Mouse (Mus musculus) kidney, embryonic 16.5 days (tissue): ENCODE measurements around the gene Zfp972. TPM values are rescaled to one million over a fixed set of nuclear protein-coding genes. Genes with fewer than 3 reads are reported as not detected.

ENCODE experiments used
- polyA plus RNA-seq: library from polyadenylated mRNA; unstranded; fragments of >200 nt; fragmentation: Nextera tagmentation; extraction: Ambion mirVana; gene quantifications from 2 replicates; pipeline ENCODE4 v1.2.1, GENCODE M21; 2015

Zfp972 gene
- polyA plus RNA-seq, 1 experiment from 2014 or later: 1.0 TPM

Other genes starting within 250 kb of the Zfp972 start
- 7.4 and 9.3 TPM in 2 replicates for gene Gm14322, start 166.3 kb downstream of the Zfp972 start, polyA plus RNA-seq
- 30.1 and 35.7 TPM in 2 replicates for gene Gm14325, start 85.3 kb downstream of the Zfp972 start, polyA plus RNA-seq
- 4.2 and 4.3 TPM in 2 replicates for gene Gm14327, start 28.5 kb downstream of the Zfp972 start, polyA plus RNA-seq
- 17.7 and 18.0 TPM in 2 replicates for gene Gm14326, start 31.7 kb upstream of the Zfp972 start, polyA plus RNA-seq
- 11.4 and 12.2 TPM in 2 replicates for gene Zfp971, start 97.7 kb upstream of the Zfp972 start, polyA plus RNA-seq
- 18.3 and 19.9 TPM in 2 replicates for gene Zfp931, start 152.9 kb upstream of the Zfp972 start, polyA plus RNA-seq
- gene Phactr3, start 193.4 kb upstream of the Zfp972 start, polyA plus RNA-seq: 0.63 and 0.71 TPM in 2 replicates